Mouse (Mus musculus): ENCODE data around the gene Tal1. TPM values are rescaled to one million over a fixed set of nuclear protein-coding genes. Genes with fewer than 3 reads are reported as not detected.
A peak's percentile ranks its signal among the peaks of the same experiment; 100 is the strongest.

Gene Tal1
- polyA plus RNA-seq, 1 experiment from 2014 or later = 6.4 TPM

DNA sequence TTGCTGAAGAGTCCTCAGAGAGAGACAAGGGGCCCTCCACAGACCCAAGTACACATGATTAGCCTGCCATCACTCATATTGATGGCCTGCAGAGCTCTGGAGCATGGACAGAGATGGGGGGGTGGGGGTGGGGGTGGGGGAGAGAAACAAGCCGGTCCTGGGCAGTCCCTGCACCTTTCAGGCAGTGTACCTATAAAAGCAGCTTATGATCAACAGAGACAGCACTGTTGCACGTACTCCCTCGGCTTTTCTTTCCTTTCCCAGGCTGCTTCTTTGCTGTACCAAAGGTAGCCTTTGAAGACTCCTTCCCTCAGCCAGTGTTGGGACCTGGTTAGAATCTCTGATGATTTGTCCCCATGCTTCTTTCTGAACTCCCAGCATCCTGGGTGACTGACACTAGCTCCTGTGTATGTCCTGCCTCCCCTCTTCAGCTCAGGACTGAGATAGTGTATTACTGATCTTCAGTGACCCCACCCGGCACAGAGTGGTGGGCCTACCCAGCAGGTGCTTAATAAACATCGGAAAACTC, 23.7 kb downstream of the Tal1 start:
- 12% methylated on average over 5 of the region's 5 CpGs for whole genome bisulfite sequencing
- Histone ChIP-seq H3K9ac (ENCODE audit: low read depth, low read length) (peak overlapping the region; percentile 36; the same call in 1 of the 2 replicates), H3K9me3 (replicated peaks; ENCODE audit: control insufficient read depth, low read length, poor library complexity, severe bottlenecking) (no peaks in the 10 kb centered on the region), H3K27ac (ENCODE audit: low read length) (0 out of 2 replicates have a peak overlapping the region, but pooled peaks have one; percentile 29), H3K27me3 (ENCODE audit: control insufficient read depth, insufficient read depth, low read depth, low read length) (no peaks in the 10 kb centered on the region), H3K4me1 (ENCODE audit: control insufficient read depth, insufficient read depth, low read length) (peaks cover 11% of the 10 kb centered on the region), H3K4me2 (ENCODE audit: low read length) (no peak overlapping the region), H3K36me3 (ENCODE audit: control insufficient read depth, insufficient read depth, low read length) (no peaks in the 10 kb centered on the region), H3K4me3 (ENCODE audit: low read depth, low read length) (no peak overlapping the region)
- peak; percentile 1 for ATAC-seq

DNA sequence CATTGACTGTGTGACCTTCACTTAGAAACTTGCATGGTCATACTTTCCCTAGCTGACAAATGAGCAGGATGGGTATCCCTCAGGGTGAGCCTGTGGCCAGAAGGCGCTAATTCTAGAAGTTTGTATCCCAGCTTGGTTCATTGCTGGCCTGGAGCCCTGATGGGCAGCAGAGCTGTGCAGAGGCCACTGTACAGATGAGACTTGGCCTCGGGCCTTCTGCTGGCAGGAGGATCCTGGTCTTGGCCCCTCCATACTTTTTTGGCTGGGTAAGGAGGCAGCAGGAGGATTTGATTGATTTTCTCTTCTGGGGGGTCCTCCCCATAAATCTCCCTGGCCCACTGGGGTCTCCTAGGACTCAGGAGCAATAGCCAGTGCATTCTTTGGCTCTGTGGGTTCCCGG, 26.8 kb downstream of the Tal1 start:
- H3K9ac ChIP-seq (ENCODE audit: low read depth, low read length) = no peak overlapping the region
- H3K9me3 ChIP-seq (replicated peaks; ENCODE audit: control insufficient read depth, low read length, poor library complexity, severe bottlenecking) = no peaks in the 10 kb centered on the region
- no peaks in the 10 kb centered on the region for H3K36me3 ChIP-seq (ENCODE audit: control insufficient read depth, insufficient read depth, low read length)
- ATAC-seq = no peak
- peaks cover 11% of the 10 kb centered on the region for H3K4me1 ChIP-seq (ENCODE audit: control insufficient read depth, insufficient read depth, low read length)
- H3K4me3 ChIP-seq (ENCODE audit: low read depth, low read length) = no peak overlapping the region
- H3K27ac ChIP-seq (ENCODE audit: low read length) = no peak overlapping the region
- 80% methylated on average over 3 of the region's 3 CpGs for WGBS
- H3K4me2 ChIP-seq (ENCODE audit: low read length) = no peak overlapping the region
- no peaks in the 10 kb centered on the region for H3K27me3 ChIP-seq (ENCODE audit: control insufficient read depth, insufficient read depth, low read depth, low read length)

DNA sequence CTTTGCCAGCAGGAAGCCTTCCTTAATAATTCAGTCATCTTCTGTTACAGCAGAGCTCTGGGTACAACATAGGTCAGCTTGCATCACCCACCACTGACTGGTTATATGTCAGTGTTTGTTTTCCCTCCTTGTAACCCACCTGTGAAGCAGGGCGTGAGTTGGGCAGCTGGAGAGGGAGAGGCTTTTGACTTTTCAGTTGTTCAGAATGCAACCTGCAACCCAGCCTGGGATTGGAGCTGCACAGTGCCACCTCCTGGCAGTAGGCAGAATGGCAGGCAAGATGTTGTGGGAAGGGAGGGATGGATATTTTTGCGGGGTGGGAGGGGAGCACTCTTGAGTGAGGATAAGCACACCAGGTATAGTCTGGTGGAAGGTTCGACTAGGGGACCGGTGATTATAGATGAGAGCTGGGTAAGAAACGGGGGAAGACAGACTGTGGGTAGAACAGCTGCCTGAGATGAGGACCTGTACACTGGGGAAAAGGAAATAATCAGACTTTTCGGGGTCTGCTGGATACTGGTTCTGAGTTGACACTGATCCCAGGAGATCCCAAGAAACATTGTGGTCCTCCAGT, 29.4 kb downstream of the Tal1 start:
- Histone ChIP-seq H3K9me3 (replicated peaks; ENCODE audit: control insufficient read depth, low read length, poor library complexity, severe bottlenecking) (no peaks in the 10 kb centered on the region), H3K9ac (ENCODE audit: low read depth, low read length) (no peak overlapping the region), H3K4me2 (ENCODE audit: low read length) (no peak overlapping the region), H3K4me3 (ENCODE audit: low read depth, low read length) (no peak overlapping the region), H3K27ac (ENCODE audit: low read length) (no peak overlapping the region), H3K36me3 (ENCODE audit: control insufficient read depth, insufficient read depth, low read length) (no peaks in the 10 kb centered on the region), H3K27me3 (ENCODE audit: control insufficient read depth, insufficient read depth, low read depth, low read length) (peaks cover 9% of the 10 kb centered on the region), H3K4me1 (ENCODE audit: control insufficient read depth, insufficient read depth, low read length) (no peaks in the 10 kb centered on the region)
- 23% methylated on average over 6 of the region's 6 CpGs for WGBS
- ATAC-seq = peak; percentile 52; the same call in 1 of the 2 replicates

DNA sequence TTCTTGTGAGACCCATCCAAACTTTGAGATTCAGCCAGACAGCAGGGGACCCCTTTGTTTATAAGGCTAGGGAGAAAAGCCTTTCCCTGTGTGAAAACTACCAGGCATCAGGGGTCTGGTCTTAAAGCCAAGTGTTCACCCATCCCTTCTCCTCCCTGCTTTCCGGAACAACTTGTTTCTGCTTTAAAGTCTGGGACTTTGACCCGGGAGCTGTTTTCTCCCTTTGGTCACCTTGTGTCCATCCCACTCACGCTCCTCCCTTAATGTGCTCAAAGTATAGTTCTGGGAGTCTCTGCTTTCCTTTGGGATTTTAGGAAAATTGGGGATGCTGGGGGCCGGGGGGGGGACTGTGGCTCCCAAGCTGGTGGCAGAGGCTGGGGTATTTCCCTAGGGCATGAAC, 30.0 kb downstream of the Tal1 start:
- no peak overlapping the region for H3K27ac ChIP-seq (ENCODE audit: low read length)
- no peak overlapping the region for H3K4me2 ChIP-seq (ENCODE audit: low read length)
- H3K4me3 ChIP-seq (ENCODE audit: low read depth, low read length) = no peak overlapping the region
- no peaks in the 10 kb centered on the region for H3K4me1 ChIP-seq (ENCODE audit: control insufficient read depth, insufficient read depth, low read length)
- H3K9ac ChIP-seq (ENCODE audit: low read depth, low read length) = no peak overlapping the region
- ATAC-seq = no peak
- no peaks in the 10 kb centered on the region for H3K36me3 ChIP-seq (ENCODE audit: control insufficient read depth, insufficient read depth, low read length)
- no peaks in the 10 kb centered on the region for H3K9me3 ChIP-seq (replicated peaks; ENCODE audit: control insufficient read depth, low read length, poor library complexity, severe bottlenecking)
- H3K27me3 ChIP-seq (ENCODE audit: control insufficient read depth, insufficient read depth, low read depth, low read length) = peaks cover 9% of the 10 kb centered on the region
- 71% methylated on average over 4 of the region's 4 CpGs for WGBS

DNA sequence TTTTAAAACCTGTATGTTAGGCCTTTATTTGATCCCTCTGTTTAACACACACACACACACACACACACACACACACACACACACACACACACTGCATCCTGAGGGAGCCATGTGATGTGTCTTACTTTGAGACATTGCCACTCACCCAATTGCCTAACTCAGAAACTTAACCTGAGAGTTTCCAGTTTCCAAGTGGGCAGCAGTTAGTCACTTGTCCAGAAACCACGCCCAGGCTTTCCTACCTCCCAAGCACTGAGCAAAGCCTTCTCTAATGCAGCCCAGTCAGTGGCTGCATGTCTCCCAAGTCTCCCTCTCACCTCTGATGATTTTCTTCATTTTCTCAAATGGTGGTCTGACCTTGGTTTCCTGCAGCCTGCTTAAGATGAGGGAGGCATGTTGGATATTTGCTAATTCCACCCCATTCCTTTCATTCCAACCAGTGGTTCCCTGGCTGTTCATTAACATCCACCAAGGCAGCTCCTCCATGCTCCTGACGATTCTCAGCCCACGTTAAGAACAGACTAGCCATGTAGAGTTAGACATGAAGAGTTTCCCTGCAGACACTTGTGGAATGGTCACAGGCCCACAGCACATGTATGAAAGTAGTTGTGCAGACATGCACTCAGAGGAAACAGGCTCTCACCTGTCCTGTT, 30.7 kb downstream of the Tal1 start:
- peaks cover 9% of the 10 kb centered on the region for H3K27me3 ChIP-seq (ENCODE audit: control insufficient read depth, insufficient read depth, low read depth, low read length)
- no peaks in the 10 kb centered on the region for H3K9me3 ChIP-seq (replicated peaks; ENCODE audit: control insufficient read depth, low read length, poor library complexity, severe bottlenecking)
- H3K4me3 ChIP-seq (ENCODE audit: low read depth, low read length) = no peak overlapping the region
- H3K4me1 ChIP-seq (ENCODE audit: control insufficient read depth, insufficient read depth, low read length) = no peaks in the 10 kb centered on the region
- no peak overlapping the region for H3K4me2 ChIP-seq (ENCODE audit: low read length)
- no peak overlapping the region for H3K27ac ChIP-seq (ENCODE audit: low read length)
- H3K36me3 ChIP-seq (ENCODE audit: control insufficient read depth, insufficient read depth, low read length) = no peaks in the 10 kb centered on the region
- WGBS = 62% methylated on average over 3 of the region's 3 CpGs
- no peak overlapping the region for H3K9ac ChIP-seq (ENCODE audit: low read depth, low read length)
- ATAC-seq = no peak

DNA sequence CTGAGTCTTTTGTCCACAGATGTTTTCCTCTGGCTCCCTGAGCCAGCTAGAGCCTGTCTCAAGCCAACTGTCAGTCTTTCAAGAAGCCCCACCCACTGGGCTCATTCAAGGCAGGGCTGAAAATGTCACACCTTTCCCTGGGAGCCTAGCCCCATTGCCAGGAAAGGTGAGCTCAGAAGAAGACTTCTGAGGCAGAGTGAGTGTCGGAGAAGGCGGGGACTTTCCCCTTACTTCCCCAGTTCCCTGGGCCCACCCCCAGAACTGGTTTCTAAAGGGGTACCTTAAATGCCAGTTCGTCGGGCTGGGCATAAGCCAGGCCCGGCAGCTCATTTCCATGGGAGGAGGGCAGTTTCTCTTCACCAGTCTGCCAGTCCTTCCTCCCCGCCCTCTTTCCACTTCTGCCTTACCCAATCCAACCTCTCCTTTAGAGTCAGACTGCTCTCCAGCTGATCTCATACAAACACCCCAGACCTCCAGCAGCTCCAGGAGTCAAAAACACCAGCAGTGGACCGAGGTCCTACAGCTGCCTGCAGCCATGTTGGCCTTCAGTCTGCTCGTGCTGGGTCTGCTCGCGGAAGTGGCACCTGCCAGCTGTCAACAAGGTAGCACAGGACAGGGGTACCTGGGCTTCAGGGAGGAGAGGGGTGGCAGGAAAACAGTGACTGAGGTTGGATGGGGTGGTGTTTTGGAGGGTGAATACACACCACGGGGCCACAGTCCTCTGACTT, 32.5 kb downstream of the Tal1 start, which contains the start of gene Pdzk1ip1:
Pdzk1ip1 (plus strand) TSS at position 98 of the 728 bp plus-strand sequence.
- WGBS = 20% methylated on average over 11 of the region's 11 CpGs
- Histone ChIP-seq H3K36me3 (ENCODE audit: control insufficient read depth, insufficient read depth, low read length) (no peaks in the 10 kb centered on the region), H3K4me2 (ENCODE audit: low read length) (0 out of 2 replicates have a peak within 1 kb of the TSS, but pooled peaks have one; percentile 8), H3K4me3 (ENCODE audit: low read depth, low read length) (no peak within 1 kb of the TSS), H3K4me1 (ENCODE audit: control insufficient read depth, insufficient read depth, low read length) (no peaks in the 10 kb centered on the region), H3K9me3 (replicated peaks; ENCODE audit: control insufficient read depth, low read length, poor library complexity, severe bottlenecking) (no peaks in the 10 kb centered on the region), H3K27ac (ENCODE audit: low read length) (no peak within 1 kb of the TSS), H3K27me3 (ENCODE audit: control insufficient read depth, insufficient read depth, low read depth, low read length) (peaks cover 12% of the 10 kb centered on the region), H3K9ac (ENCODE audit: low read depth, low read length) (no peak within 1 kb of the TSS)
- ATAC-seq = no peak

DNA sequence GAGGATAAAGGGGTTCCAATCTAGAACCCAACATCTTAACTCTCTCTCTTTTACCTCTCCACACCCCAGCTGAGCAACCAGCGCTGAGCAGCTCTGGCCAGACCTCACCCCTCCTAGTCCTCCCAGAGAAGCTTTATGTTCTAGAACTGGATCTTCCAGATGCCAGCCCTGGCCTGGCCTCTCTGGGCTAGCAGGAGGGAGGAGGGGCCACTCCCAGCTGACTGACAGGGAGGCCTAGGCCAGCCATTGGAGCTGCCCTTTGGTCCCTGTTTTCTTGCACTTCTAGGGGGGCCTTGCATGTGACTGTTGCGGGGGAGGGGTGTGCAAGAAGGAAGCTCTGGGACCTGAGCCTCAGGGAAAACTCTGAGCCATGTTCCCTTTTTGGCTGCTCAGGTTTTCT, 34.4 kb downstream of the Tal1 start:
- no peak overlapping the region for H3K4me3 ChIP-seq (ENCODE audit: low read depth, low read length)
- H3K36me3 ChIP-seq (ENCODE audit: control insufficient read depth, insufficient read depth, low read length) = no peaks in the 10 kb centered on the region
- no peaks in the 10 kb centered on the region for H3K9me3 ChIP-seq (replicated peaks; ENCODE audit: control insufficient read depth, low read length, poor library complexity, severe bottlenecking)
- ATAC-seq = no peak
- no peak overlapping the region for H3K9ac ChIP-seq (ENCODE audit: low read depth, low read length)
- no peak overlapping the region for H3K4me2 ChIP-seq (ENCODE audit: low read length)
- peaks cover 12% of the 10 kb centered on the region for H3K27me3 ChIP-seq (ENCODE audit: control insufficient read depth, insufficient read depth, low read depth, low read length)
- WGBS = 82% methylated on average over 2 of the region's 2 CpGs
- no peak overlapping the region for H3K27ac ChIP-seq (ENCODE audit: low read length)
- H3K4me1 ChIP-seq (ENCODE audit: control insufficient read depth, insufficient read depth, low read length) = peaks cover 2% of the 10 kb centered on the region; the same call in 1 of the 2 replicates

DNA sequence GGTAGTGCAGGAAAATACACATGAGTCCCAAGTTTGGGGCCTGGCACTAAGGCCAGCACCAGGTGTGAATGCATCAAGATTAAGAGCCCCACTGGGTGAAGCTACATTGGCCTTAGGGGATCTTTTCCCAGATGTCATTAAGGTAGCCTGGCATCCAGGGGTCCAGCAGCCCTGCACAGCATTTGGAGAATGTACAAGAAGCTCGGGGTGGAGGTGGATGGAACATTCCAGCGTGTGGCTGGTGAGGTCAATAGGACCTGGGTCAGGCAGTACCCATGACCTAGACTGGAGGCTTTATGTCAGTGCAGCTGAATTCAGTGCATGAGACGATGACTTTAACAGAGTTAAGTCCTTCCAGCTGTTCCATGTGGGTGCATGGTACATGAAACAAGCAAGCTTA, 35.6 kb downstream of the Tal1 start:
- H3K36me3 ChIP-seq (ENCODE audit: control insufficient read depth, insufficient read depth, low read length) = no peaks in the 10 kb centered on the region
- no peak overlapping the region for H3K9ac ChIP-seq (ENCODE audit: low read depth, low read length)
- H3K27ac ChIP-seq (ENCODE audit: low read length) = no peak overlapping the region
- 91% methylated on average over 3 of the region's 3 CpGs for WGBS
- no peak for ATAC-seq
- H3K27me3 ChIP-seq (ENCODE audit: control insufficient read depth, insufficient read depth, low read depth, low read length) = peaks cover 12% of the 10 kb centered on the region
- no peaks in the 10 kb centered on the region for H3K9me3 ChIP-seq (replicated peaks; ENCODE audit: control insufficient read depth, low read length, poor library complexity, severe bottlenecking)
- no peak overlapping the region for H3K4me2 ChIP-seq (ENCODE audit: low read length)
- H3K4me1 ChIP-seq (ENCODE audit: control insufficient read depth, insufficient read depth, low read length) = peaks cover 11% of the 10 kb centered on the region; the same call in 1 of the 2 replicates
- no peak overlapping the region for H3K4me3 ChIP-seq (ENCODE audit: low read depth, low read length)
